Mouse (Mus musculus) lung, postnatal 4 days (tissue): Measurements from ENCODE around the gene Foxg1.

Source experiments
- DNase-seq, 2 experiments: peaks; one replicate each; pipeline ENCODE4 v3.0.0; 2021

Foxg1 gene

GRCm38 (mm10) chr12:49386081-49386805, 3.8 kb downstream of the Foxg1 start:
- no peak for DNase-seq

GRCm38 (mm10) chr12:49387856-49388598, 5.6 kb downstream of the Foxg1 start:
- DNase-seq = no peak

DNA sequence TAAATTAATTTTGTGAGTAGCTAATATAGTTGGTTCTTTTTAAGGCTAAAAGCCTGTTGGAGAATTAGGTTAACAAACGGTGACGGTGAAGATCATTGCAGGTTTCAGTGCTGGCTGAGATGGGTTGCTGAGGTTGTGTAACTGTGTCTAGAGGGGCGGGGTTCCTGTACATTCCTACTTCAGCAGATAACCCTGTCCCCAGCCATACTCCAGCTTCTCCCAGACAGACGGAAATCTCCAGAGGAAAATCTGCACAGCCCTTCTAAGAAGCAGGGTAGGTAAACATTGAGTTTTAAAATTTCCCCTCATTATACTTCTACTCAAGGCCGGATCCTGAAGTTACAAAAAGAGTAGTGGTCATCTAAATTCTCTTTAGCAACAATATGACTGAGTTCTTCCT, 7.2 kb downstream of the Foxg1 start:
- DNase-seq = no peak

GRCm38 (mm10) chr12:49390257-49390656, 7.8 kb downstream of the Foxg1 start:
- no peak for DNase-seq

GRCm38 (mm10) chr12:49390926-49391304, 8.5 kb downstream of the Foxg1 start:
- DNase-seq = no peak

DNA sequence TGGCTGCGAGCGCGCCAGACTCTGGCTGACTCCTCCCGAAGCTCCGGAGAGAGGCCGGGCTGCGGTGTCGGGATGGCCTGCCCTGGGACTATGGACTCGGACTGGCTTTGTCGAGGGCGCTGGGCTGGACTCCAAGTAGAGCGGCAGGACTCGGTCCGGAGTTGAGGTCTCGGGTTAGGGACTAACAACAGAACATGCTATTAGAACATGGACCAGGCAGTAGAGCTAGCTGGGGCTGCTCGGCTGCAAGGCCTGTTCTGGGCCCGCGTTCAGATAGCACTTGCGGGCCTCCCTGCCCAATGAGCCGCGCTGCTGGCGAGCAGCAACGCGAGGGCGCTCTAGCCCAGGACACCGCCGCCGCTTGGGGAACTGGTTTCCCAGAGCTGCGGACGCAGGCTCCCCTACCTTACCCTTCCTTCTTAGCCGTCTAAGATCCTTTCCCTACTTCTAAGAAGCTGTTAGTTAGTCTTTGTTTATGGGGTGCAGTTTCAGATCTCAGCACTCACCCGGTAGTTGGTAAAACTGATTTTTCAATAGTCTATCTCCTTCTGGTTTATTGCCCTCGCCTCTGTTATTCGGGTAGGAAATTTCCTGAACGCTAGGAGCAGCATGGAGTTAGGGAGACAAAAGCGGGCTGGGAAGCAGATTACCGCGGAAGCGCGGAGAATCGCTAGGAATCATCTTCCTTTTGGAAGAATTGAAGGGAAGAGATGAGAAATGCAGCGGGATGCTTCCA, 9.0 kb downstream of the Foxg1 start:
- DNase-seq = peak in 1 of 2 experiments; percentile 46

DNA sequence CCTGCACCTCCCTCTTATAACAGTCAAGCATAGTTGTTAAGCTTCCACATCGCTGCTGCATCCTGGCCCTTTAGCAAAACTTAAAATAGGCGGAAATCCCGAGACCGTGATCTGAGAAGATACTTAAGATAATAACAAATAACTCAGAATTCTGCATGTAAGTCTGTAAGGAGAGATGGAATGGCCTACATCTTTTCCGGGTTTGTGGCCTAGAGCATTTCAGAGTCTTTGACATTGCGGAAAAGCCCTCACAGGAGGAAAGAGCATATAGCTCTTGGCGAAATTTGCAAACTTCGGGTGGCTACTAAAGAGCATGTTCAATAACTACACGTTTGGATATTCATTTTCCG, 9.6 kb downstream of the Foxg1 start:
- no peak for DNase-seq

DNA sequence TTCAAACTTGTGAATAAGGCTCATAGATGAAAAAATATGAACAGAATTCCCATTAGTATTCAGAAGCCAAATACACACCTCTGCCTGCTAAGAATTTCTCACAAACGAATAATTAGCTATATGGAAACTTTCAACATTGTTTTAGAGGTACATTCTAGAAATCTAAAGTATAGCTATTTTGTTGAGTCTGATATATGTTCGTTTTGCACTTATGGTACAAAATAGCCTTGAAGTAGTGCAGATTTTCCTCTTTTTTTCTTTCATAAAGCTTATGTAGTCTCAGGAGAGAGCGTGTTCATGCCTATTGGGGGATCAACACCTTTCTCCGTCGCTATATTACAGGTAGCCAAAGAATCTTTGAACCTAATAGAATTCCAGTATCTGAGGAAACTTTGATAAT, 10.4 kb downstream of the Foxg1 start:
- DNase-seq = no peak

- DNase-seq = no peak
Measured at GRCm38 (mm10) chr12:49393639-49394038, 11.2 kb downstream of the Foxg1 start.

GRCm38 (mm10) chr12:49394181-49394580, 11.7 kb downstream of the Foxg1 start:
- no peak for DNase-seq

GRCm38 (mm10) chr12:49394836-49395235, 12.4 kb downstream of the Foxg1 start:
- DNase-seq = no peak

- no peak for DNase-seq
Measured at GRCm38 (mm10) chr12:49395969-49396368, 13.5 kb downstream of the Foxg1 start.

GRCm38 (mm10) chr12:49396776-49397175, 14.3 kb downstream of the Foxg1 start:
- no peak for DNase-seq

DNA sequence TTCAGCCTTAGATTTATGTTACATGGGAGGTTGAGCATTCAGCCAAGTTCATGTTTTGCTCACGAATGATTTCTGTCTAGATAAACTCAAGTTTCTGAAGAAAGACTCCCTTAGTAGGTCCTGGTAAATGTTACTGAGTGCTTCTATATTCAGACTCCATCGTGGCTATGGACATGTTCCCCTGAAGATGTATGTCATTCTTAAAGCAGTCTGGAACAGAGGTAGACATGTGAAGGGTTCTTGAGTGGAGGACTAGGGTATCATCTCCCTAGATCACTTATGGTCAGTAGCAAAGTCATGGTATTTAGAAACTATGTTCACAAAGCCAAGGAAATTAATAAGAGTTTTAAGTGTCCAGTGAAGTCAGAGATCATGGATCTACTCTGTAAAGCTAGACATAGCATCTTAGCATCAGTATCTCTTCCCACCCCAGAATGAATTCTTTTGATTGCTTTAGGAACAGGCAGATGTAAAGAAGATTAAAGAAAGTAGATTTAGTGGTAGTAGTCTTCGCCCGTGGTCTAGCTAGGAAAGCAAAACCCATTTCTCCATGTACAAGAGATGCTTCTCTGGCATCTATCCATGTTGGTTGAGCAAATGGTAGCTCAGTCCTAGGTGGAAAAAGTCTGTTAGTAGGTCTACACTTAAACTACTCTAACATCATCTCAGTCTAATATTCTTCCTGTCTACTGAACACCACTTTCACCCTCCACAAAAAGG, 15.1 kb downstream of the Foxg1 start:
- DNase-seq = no peak

DNA sequence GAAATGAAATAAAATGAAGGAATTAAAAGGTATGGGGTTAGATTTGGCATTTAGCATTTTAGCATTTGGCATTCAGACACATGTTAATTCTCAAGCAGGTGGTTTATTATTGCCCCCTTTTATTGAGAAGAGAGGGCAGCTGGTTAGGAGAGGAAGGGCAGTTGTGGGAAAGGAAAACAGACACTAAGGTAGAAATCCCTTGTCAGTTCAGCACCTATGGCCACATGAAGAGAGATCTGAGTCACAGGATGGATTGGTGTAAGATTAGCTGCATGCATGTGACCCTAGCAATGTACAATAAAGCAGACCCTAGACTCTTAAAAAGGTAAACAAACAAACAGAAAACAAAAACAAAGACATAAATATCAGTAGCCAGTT, 15.7 kb downstream of the Foxg1 start:
- DNase-seq = no peak

DNA sequence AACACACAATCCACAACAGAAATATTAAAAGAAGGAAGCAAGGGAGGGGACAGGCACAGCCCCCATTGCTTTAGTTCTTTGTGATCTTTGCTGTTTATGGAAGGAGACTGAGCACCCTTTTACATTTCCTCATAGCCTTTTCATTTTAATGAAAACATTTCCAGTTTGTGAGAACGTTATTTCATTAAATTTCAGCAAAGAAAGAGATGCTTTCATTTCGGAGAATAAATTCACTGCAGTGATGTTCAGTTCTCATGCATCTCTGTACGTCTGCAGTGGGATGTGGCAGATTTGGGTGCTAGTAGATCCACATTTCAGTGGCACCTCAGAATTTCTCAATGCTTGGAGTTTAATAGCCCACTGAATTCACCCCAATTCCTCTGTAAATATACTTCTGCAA, 16.2 kb downstream of the Foxg1 start:
- DNase-seq = no peak

GRCm38 (mm10) chr12:49399611-49400010, 17.2 kb downstream of the Foxg1 start:
- DNase-seq = no peak

DNA sequence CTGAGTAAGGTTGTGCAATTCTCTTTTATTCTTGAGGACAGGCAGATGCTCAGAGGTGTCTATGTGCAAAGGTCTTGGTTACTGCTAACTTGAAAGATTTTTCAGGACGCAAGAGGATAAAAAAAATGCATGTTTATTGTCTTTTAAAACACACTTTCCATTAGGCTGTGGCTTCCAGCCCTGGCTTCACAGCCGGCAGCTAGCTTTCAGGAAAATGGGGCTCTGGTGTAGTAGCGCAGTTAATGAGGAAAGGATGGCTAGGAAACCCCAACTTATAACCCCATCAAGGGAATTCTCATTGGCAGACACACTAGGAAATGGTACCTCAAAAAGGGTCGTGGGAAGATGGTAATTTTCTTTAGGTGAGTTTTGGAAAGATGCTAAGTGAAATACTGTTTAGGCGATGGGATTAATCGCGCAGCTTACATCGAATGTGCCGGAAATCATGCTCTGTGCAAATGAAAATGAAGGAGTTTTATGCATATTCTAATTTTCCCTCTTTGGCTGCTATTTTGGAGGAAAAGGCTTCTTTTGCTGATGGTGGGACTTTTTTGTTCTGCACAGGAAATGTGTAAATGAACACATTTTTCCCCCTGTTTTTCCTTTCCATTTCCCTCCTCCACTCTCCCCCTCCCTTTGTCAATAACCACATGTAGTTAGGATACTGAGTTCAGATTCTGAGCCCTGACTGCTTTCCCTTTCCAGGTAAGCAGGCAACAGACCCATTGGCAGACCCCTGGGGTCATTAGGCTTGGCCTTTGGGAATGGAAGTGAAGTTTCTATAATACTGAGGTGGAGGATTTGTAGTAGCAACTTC, 17.8 kb downstream of the Foxg1 start:
- DNase-seq = no peak

GRCm38 (mm10) chr12:49400853-49401118, 18.3 kb downstream of the Foxg1 start:
- no peak for DNase-seq

DNA sequence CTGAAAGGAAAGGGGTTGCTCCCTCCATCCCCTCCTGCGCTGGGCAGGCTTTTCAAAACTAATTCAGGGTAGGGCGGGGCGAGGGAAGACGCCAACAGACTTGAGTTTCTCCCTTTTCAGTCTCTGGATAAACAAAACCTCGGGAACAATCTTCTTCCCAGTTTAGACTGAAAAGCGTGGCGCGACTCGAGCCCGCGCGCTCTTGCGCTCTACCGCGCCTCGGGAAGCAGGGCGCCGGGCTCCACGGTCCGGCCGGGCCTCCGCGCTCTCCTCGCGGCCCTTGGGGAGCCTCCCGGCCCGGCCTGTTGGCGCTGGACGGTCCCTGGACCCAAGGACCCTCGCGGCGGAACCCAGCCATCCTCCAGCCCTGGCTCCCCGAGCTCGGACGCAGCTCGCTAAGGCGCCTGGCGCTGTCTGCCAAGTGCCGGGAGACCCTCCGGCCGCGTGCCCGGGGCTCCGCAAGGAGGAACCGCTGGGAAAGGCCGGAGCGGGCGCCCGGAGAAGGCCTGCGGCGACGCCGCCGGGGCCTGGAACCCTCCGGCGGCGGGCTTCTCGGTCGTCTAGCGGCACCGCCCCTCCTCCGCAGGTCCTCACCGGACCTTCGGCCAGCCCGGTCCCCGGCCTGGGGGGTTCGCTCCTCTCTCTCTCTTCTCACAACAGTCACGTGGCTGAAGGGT, 18.8 kb downstream of the Foxg1 start:
- DNase-seq = no peak

DNA sequence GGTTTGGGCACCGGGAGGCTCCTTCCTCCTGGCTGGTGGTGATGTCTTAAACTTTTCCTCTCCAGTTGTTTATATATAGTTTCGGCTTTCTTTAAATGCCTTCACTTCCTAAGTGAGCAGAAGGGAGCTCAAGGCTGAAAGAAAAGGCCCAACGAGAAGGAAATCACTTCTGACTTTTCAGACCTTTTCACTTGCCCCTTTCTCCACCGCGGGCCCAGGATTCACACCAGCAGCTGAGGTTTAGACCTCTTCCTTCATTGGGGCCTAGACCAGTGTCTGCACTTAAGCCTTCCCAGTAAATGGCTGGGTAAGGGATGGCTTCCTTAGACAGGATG, 19.3 kb downstream of the Foxg1 start:
- DNase-seq = no peak

DNA sequence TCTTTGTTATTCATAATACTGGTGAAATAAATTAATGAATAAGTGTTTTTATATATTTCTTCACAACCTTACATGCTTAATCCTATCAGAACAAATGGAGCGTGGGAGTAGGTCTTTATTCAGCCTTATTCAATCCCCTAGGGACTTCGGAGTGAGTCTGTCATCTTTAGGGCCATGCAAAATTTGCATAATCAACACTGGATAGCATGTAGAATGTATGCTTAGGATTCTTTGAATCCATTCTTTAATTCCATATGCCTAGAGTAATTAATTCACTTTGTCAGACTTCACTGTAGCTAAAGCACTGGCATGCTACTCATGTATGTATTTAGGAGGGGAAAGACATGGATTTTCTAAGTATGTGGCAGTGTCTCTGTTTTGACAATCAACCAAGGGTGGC, 27.4 kb downstream of the Foxg1 start:
- DNase-seq = no peak
